Mouse (Mus musculus) embryonic fibroblast, embryonic 13.5 days (primary cell): ENCODE data around the gene Tk2. TPM values are rescaled to one million over a fixed set of nuclear protein-coding genes. Genes with fewer than 3 reads are reported as not detected.
A peak's percentile ranks its signal among the peaks of the same experiment; 100 is the strongest.

ENCODE experiments used
- H3K27ac ChIP-seq: 2 replicates; pipeline ENCODE4 v1.5.1; 2012; ENCODE audit warnings: low read length, control low read depth, inconsistent platforms; ENCODE audit not compliant: insufficient read depth
- H3K4me1 ChIP-seq: 2 replicates; pipeline ENCODE4 v1.6.1; 2011; ENCODE audit warnings: low read length; ENCODE audit not compliant: control insufficient read depth, insufficient read depth
- H3K4me3 ChIP-seq: 2 replicates; pipeline ENCODE4 v1.5.1; 2011; ENCODE audit warnings: mild to moderate bottlenecking, control low read depth, low read length; ENCODE audit not compliant: insufficient read depth
- CTCF ChIP-seq: IDR thresholded peaks from 2 replicates; pipeline ENCODE4 v1.5.1; 2011; ENCODE audit warnings: mild to moderate bottlenecking, control low read depth, low read length, moderate library complexity, borderline replicate concordance; ENCODE audit not compliant: insufficient read depth
- POLR2A ChIP-seq: IDR thresholded peaks from 2 replicates; pipeline ENCODE4 v1.6.1; 2011; ENCODE audit warnings: low read depth, mild to moderate bottlenecking, control low read depth, low read length, moderate library complexity
- polyA plus RNA-seq: library from polyadenylated mRNA; stranded (reverse); fragments of >200 nt; gene quantifications from 2 replicates; pipeline ENCODE4 v1.2.4, GENCODE M21; 2011; ENCODE audit warnings: low read depth; ENCODE audit not compliant: missing spikeins, insufficient read length

Tk2 gene
- polyA plus RNA-seq, 1 experiment: 12.8 TPM

GRCm38 (mm10) chr8:104249442-104249996 lies 1.2 kb upstream of the Tk2 start:
- Histone ChIP-seq H3K4me3 (no peak overlapping the region), H3K27ac (no peak overlapping the region), H3K4me1 (no peaks in the 10 kb centered on the region)
- TF ChIP-seq CTCF: no peak
- no peak for TF ChIP-seq POLR2A

- TF ChIP-seq POLR2A (no peak), CTCF (no peak)
- no peaks in the 10 kb centered on the region for H3K4me1 ChIP-seq
- peak overlapping the region; percentile 81 for H3K4me3 ChIP-seq
- no peak overlapping the region for H3K27ac ChIP-seq
These were observed 466 bp downstream of the Tk2 start for GRCm38 (mm10) chr8:104247908-104248275.

GRCm38 (mm10) chr8:104247054-104247907 lies 1.1 kb downstream of the Tk2 start:
- H3K4me3 ChIP-seq: peak overlapping the region; percentile 81
- no peak overlapping the region for H3K27ac ChIP-seq
- no peaks in the 10 kb centered on the region for H3K4me1 ChIP-seq
- TF ChIP-seq CTCF (no peak), POLR2A (no peak)

GRCm38 (mm10) chr8:104246621-104247020 lies 1.7 kb downstream of the Tk2 start:
- TF ChIP-seq CTCF: no peak
- TF ChIP-seq POLR2A: no peak
- Histone ChIP-seq H3K4me3 (no peak overlapping the region), H3K27ac (no peak overlapping the region), H3K4me1 (no peaks in the 10 kb centered on the region)

- TF ChIP-seq POLR2A (no peak), CTCF (no peak)
- H3K27ac ChIP-seq: no peak overlapping the region
- H3K4me3 ChIP-seq: no peak overlapping the region
These were observed 6.2 kb downstream of the Tk2 start for GRCm38 (mm10) chr8:104242038-104242644.

GRCm38 (mm10) chr8:104239418-104239861 lies 8.9 kb downstream of the Tk2 start:
- H3K4me1 ChIP-seq: no peaks in the 10 kb centered on the region
- H3K4me3 ChIP-seq: no peak overlapping the region
- H3K27ac ChIP-seq: no peak overlapping the region
- TF ChIP-seq POLR2A: no peak
- TF ChIP-seq CTCF: no peak

More at GRCm38 (mm10) chr8:104242038-104242644, 6.2 kb downstream of the Tk2 start:
- no peaks in the 10 kb centered on the region for H3K4me1 ChIP-seq

- TF ChIP-seq POLR2A (no peak), CTCF (peak; percentile 59; the same call in 1 of the 2 replicates)
- no peak overlapping the region for H3K4me3 ChIP-seq
- H3K27ac ChIP-seq: no peak overlapping the region
- no peaks in the 10 kb centered on the region for H3K4me1 ChIP-seq
These were observed 13.8 kb downstream of the Tk2 start for GRCm38 (mm10) chr8:104234573-104234972.

- TF ChIP-seq POLR2A (no peak), CTCF (no peak)
- no peak overlapping the region for H3K27ac ChIP-seq
- no peaks in the 10 kb centered on the region for H3K4me1 ChIP-seq
- H3K4me3 ChIP-seq: no peak overlapping the region
These were observed 15.4 kb downstream of the Tk2 start for GRCm38 (mm10) chr8:104232919-104233318.

GRCm38 (mm10) chr8:104232039-104232438 lies 16.3 kb downstream of the Tk2 start:
- Histone ChIP-seq H3K27ac (no peak overlapping the region), H3K4me3 (no peak overlapping the region), H3K4me1 (no peaks in the 10 kb centered on the region)
- no peak for TF ChIP-seq POLR2A
- no peak for TF ChIP-seq CTCF

- no peak overlapping the region for H3K27ac ChIP-seq
- no peaks in the 10 kb centered on the region for H3K4me1 ChIP-seq
- no peak overlapping the region for H3K4me3 ChIP-seq
- TF ChIP-seq POLR2A: no peak
These were observed 18.0 kb downstream of the Tk2 start for GRCm38 (mm10) chr8:104230377-104230776.
